Mouse (Mus musculus): ENCODE data around the gene Pde10a.

Gene Pde10a

GRCm38 (mm10) chr17:8888105-8888504 lies 362.9 kb downstream of the Pde10a start:
- no peak for DNase-seq (ENCODE audit: low spot score in 2 of 2)

DNA sequence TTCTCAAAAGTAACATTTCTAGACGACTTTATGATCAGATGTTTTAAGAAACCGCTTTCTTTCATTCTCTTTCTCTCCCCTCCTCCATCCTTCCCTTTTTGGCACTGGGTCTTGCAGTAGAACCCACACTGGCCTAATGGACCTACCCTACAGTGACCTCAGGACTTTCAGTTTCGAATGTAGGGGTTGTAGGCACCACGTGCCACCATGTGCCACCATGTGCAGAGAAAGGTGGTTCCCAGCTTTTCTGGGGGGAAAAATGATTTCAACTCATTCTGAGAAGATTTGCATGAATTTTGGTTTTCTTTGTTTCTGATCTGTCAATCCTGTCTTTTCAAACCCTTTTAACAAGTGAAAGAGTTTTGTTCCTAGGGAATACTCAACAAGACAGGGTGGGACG lies 363.5 kb downstream of the Pde10a start:
- DNase-seq (ENCODE audit: low spot score in 2 of 2): no peak

DNA sequence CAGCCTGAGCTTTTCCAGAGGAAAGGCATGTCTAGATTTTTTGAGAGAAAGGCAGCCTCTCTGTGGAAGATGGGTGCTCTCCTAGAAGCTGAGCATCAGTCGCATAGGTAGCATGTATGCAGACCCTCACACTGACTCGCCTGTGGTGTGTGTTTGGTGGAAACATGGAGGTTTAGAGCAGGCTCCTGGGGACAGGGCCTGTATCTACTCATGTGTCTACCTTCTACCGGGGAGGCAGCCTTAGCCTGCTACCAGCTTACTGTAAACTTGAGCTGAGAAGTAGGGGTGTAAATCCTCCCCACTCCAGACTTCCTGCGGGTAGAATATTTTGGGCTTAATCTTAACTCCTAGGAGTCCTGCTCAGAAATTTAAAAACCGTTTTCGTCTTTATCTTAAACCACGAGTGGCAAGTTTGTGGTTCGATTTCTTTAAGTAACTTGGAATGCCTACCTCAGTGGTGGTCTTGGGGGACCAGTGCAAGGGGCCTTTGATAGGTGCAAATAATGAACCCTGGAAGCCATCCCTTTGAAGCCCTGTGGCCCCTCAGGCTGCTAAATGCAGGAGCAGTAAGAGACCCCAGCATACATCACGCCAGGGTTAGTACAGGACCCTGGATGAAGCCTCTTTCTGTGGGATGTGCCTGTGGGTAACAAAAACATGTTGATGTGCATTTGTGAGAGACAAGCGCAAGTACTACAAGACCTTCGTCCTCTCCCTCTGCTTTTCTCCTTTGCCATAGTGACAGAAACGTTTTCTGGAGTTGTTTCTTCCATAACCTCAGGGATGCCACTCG lies 367.2 kb downstream of the Pde10a start:
- DNase-seq (ENCODE audit: low spot score in 2 of 2): no peak

GRCm38 (mm10) chr17:8895991-8896390 lies 370.8 kb downstream of the Pde10a start:
- no peak for DNase-seq (ENCODE audit: low spot score in 2 of 2)

DNA sequence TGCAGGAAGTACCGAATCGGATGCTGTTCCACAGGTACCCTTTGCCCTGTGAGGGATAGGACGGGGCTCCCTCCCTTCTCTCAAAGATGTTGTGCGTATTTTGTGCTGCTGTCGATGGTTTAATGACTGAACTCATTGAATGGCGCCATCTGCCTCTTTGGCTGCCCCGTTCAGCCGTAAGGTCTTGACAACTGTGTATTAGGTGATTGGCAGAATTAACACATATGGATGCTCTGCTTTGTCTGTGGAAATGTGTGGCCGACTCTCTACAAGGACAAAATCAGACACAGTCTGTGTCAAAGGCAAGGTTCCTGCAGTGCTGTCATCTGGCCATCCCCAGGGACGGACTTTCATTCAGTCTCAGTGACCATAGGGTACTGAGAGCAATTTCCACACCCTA lies 372.6 kb downstream of the Pde10a start:
- no peak for DNase-seq (ENCODE audit: low spot score in 2 of 2)

GRCm38 (mm10) chr17:8898221-8898620 lies 373.0 kb downstream of the Pde10a start:
- no peak for DNase-seq (ENCODE audit: low spot score in 2 of 2)

GRCm38 (mm10) chr17:8899212-8899611 lies 374.0 kb downstream of the Pde10a start:
- no peak for DNase-seq (ENCODE audit: low spot score in 2 of 2)

- no peak for DNase-seq (ENCODE audit: low spot score in 2 of 2)
These were observed 378.5 kb downstream of the Pde10a start for GRCm38 (mm10) chr17:8903555-8904283.

GRCm38 (mm10) chr17:8910571-8910970 lies 385.4 kb downstream of the Pde10a start:
- DNase-seq (ENCODE audit: low spot score in 2 of 2): no peak

DNA sequence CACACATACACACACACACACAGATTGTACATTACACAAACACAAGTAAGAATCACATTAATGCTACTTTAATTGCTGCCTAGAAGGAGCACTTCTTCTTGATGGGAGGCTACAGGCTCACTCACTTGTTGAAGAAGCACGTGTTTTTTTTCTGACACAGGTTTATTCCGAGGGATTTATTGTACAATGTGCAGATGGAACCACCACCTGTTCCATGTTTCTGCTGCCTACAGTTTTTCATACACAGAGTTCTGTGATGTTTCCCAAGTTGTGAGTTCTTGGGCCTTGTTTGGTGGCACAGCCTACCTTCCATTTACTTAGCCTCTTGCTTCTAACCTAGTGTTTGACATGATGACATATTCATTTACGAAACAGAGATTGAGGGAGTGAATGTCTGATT lies 387.8 kb downstream of the Pde10a start:
- DNase-seq (ENCODE audit: low spot score in 2 of 2): no peak

DNA sequence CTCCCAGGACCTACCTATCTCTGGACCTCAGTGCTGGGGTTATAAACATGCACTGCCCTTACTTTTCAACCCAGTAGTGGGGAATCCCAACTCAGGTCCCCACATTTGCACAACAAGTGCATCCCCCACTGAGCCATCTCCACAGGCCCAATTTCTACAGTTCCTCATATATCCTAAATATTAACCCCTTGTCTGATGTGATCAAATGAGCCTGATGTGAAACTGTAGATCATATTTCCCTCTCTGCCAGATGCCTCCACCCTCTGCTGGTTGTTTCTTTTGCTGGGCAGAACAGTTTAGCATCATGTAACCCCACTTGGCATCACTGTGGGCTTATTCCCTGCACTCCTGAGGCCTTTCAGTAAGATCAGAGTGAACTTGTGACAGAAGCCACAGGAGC lies 390.5 kb downstream of the Pde10a start:
- DNase-seq (ENCODE audit: low spot score in 2 of 2): no peak

DNA sequence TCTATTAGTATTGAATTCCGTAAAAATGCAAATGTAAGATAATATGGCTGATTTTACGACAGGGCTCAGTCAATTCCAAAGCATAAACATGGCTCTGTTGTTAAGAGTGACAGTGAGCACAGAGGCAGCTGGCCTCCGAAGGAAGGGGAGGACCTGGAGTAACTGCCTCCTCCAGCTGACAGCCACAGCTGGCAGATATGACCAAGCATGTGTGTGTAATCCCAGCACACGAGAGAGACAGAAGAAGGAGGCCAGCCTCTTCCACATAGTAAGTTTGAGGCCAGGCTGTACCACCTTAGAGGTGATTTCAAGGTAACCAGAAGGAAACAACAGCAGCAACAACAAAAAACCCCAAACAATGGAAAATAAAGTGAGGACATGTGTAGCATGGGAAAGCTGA lies 397.9 kb downstream of the Pde10a start:
- no peak for DNase-seq (ENCODE audit: low spot score in 2 of 2)

GRCm38 (mm10) chr17:8923727-8924126 lies 398.6 kb downstream of the Pde10a start:
- DNase-seq (ENCODE audit: low spot score in 2 of 2): no peak

GRCm38 (mm10) chr17:8925819-8926383 lies 400.7 kb downstream of the Pde10a start:
- no peak for DNase-seq (ENCODE audit: low spot score in 2 of 2)

- DNase-seq (ENCODE audit: low spot score in 2 of 2): no peak
These were observed 403.4 kb downstream of the Pde10a start for GRCm38 (mm10) chr17:8928560-8928959.

GRCm38 (mm10) chr17:8929636-8930035 lies 404.5 kb downstream of the Pde10a start:
- no peak for DNase-seq (ENCODE audit: low spot score in 2 of 2)

DNA sequence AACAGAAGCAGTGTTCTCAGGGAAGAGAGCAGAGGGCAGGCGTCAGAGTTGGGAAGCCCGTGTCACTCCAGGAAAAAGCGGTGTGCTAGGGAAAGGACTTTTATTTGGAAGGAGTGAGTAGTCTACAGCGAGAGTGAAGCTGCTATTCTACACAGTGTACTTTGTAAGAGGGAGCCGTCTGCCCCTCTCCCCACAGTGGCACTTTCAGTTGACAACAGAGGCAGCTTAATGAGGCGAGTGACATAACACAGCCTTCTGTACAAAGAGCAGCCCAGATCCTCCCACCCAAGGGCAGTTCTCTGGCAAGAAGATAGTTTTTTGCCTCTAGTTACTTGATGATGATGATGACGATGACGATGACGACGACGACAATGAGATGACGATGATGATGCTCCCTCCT lies 410.4 kb downstream of the Pde10a start:
- DNase-seq (ENCODE audit: low spot score in 2 of 2): no peak

DNA sequence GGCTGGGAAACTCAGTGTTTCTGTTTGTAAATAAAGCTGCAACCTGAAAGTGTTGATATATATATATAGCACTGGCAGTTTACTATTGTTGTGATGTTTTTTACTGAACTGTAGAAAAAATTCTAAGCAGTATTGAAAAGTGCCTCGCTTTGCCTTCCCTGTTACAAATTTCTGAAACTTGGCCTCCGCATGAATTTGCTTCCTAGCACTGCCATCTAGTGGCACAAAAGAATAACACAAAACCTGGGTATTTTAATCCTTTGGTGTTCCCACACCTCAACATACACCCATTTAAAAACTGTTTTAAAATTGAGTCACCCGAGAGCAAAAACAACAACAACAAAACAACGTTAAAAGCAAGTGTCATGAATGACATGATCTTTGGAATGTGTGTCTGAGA lies 411.4 kb downstream of the Pde10a start:
- DNase-seq (ENCODE audit: low spot score in 2 of 2): peak in 1 of 2 experiments; percentile 53

DNA sequence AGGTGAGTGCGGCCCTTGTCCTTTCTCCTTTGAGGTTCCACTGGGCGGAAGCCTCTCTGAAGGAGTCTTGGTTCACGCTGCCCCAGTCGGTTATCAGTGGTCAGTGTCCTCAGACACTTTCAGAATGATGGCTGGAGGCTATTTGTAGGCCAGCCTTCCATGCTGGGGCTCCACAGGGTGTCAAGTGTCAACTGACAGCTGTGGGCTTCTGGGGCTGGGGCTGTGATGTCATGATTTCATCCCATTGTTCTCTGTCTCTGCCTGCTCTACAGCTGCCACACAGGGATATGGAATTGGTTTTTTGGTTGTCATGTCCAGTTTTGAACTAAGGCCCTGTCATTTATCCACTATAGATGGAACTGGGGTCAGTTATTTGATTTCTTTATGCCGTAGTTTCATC lies 426.4 kb downstream of the Pde10a start:
- DNase-seq (ENCODE audit: low spot score in 2 of 2): no peak

- DNase-seq (ENCODE audit: low spot score in 2 of 2): no peak
These were observed 427.8 kb downstream of the Pde10a start for GRCm38 (mm10) chr17:8952951-8953350.

DNA sequence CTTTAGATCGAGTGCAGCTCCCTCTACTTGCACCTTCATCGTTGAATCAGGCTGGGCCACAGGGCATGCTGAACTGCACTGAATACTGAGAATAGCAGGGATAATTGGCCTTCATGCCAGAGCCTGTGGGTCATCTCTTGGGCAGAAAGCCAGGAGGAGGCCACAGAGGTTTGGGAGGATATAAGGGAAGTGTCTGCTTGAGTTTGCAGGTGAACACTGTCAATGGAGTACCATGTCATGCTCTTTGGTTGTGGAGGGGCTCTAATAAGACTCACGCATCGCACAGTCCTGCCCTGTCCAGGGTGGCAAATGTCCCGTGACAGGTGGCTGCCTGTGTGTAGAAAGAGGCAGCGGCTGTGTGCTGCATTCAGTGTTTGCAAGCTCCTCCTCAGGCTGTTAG lies 433.0 kb downstream of the Pde10a start:
- DNase-seq (ENCODE audit: low spot score in 2 of 2): no peak

- no peak for DNase-seq (ENCODE audit: low spot score in 2 of 2)
These were observed 435.2 kb downstream of the Pde10a start for GRCm38 (mm10) chr17:8960386-8960785.

- DNase-seq (ENCODE audit: low spot score in 2 of 2): no peak
These were observed 435.9 kb downstream of the Pde10a start for GRCm38 (mm10) chr17:8961097-8961496.
